Mouse (Mus musculus) CD4-positive, CD25-positive, alpha-beta regulatory T cell, adult 2 months (primary cell): ENCODE data around the gene Tmem198.

Experiments used
- DNase-seq: peaks from one replicate; pipeline ENCODE4 v3.0.0-alpha.2; 2012; ENCODE audit warnings: low read depth, low spot score

Tmem198 gene

DNA sequence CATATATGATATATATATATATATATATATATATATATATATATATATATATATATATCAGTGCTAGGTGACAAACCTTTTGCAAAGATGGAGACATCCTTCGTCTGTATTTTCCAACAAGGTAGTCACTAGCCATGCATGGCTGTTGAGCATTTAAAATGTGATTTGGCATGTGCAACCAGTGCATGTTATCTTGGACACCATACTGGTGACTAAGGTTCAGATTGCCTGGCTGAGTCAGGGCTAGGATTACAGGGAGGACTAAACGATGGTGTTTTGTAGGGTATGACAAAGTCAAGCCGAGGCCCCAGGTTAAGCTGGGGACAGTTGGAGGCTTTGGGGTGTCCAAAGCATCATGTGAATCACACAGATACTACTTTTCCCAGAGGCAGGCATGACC is 23.9 kb upstream of the Tmem198 start:
- no peak for DNase-seq

DNA sequence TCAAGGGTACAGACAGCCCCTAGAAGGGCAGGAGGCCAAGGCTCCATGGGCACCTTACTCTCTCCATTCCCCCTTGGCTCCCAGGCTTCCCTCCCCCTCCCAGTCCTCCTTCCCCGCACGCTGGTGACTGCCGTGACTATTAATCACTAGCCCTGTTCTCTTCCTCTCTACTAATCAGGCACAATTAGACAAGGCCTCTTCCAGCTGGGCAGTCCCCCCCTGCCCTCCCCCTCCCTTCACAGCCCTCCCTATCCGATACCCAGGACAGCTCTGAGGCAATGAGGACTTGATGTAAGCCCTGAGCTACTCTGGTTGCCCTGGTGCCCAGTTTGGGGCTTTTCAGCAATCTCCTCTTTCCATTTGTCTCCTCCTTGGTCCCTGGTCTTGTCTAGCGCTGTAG is 23.4 kb upstream of the Tmem198 start:
- no peak for DNase-seq

DNA sequence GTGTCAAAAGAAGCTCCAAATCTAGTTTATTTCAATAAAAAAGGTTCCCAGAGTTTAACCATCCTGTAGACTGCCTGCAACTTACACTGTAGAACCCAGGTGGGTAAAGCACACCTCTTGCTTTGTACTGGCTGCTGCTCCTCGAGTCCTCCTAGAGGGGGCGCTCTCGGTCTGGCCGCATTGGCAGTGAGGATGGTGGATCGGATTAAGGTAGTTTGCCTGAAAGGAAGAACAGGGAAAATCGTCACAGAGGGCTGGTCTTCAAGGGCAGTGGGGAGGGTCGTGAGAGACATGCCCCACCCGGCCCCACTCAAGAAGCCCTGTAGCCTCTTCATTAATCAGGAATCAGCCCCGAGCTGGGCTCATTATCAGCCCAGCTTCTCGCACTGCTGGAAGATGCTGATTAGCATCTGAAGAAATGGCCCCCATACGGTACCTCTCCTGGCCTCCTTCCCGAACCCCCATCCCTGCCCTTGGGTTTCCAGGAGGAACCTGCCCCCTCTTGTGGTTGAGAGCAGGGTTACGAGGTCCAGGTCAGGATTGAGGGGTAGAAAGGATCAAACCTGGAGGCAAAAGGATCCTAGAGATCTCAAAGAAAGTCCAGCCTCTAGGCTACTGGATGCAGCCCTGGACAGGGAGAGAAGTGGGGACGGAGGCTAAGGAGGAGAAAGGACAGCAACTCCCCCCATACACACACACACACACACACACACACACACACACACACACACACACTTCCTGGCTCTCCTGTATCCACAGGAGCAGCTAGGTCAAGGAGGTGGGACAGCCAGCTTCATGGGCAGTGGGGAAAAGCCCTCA is 22.4 kb upstream of the Tmem198 start:
- peak; percentile 30 for DNase-seq

DNA sequence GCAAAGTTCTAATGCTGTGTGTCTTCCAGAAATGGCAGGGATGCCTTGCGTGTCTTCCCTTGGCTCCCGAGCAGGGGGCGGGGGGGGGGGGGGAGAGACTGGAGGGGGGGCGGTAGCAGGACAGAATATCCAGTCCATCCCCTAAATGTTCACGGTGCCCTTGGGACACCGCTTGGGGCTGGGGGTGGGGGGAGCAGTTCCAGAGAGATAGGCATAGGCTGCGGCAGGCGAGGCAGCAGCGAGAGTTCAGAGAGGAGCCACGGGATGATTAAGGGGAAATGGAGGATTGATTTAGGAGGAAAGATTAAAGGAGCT is 21.7 kb upstream of the Tmem198 start:
- DNase-seq: no peak

DNA sequence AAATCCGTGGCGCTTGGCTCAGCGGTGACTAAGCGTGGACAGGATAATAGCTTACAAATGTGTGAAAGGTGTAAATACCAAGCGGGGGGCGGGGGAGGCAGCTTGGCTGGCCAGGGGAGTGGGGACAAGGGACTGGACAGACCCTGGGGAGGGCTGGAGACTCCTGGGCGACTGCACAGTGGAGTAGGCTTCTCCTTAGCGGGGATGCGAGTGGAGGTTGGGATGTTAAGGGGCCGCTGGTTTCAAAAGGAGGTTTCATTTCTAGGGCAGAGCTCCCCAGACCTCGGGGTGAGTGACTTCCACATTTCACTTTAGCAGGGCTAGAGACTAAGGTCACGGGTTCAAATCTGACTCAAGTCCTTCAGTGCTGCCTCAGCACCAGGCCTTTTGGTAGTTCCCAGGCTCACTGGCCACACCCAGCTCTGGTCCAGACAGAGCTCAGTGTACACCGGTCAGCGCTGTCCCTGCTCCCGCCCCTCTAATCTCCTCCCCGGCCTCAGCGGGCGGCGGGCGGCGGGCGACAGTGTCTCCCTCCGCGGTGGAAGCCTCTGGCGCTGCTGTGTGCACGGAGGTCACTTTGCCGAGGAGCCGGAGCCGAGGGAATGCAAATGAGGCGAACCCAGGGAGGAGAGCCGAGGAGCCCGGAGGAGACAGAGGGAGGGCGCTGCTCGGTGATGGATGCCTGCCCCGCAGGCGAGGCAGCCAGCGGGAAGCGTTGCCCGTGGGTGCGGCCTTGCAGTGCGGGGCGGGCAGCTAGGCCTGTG is 21.1 kb upstream of the Tmem198 start:
- no peak for DNase-seq

DNA sequence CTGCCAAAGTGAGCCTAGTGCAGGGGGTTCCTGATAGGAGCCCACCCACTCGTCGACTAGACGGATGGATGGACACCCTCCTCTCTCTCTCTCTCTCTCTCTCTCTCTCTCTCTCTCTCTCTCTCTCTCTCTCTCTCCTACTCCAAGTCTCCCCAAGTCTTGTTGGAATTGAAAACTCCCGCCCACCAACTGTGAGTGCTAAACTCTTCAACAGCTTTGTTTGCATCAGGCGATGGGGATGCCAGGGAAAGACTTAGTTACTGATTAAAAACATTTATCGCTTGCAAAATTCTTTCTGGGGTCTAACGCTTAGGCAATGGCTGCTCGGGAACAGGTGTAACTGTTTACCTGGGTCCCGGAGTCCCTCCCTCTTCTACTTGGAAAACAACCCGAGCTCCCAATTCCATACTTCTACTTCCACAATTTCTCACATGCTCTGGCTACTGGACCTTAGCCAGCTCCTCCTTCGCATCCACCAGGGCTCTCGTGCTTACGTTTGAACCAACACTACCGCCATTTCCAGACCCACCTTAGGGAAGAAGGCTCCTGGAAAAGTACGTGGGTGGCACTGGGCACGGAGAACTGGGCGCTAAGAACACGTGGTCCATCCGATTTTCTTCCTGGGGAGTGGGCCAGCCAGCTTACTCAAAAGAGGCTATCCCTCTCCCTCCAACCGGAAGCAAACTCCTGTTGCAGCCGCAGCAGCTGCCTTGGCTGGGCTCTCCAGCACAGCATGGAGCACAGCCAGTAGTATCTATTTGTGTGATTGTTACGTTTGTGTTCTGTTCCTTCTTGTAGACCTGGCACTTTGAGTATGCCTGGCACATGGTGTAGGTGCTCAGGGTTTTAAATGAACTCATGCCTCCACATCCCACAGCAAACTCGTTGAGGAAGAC is 20.3 kb upstream of the Tmem198 start:
- no peak for DNase-seq

DNA sequence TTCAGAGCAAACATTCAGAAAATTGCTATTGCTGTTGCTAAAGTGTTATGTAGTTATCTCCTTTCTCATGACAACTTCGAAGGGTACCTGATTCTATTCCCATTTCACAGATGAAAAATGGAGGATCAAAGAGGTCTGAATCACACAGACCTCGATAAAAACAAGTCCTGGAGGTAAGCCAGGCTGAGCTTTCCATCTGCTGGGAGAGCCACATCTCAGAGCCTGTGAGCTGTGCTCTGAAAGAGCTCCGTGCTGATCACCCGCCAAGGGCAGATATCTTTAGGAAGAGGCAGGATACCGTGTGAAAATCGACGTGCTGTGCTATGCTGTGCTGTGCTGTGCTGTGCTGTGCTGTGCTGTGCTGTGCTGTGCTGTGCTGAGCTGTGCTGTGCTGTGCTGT is 19.0 kb upstream of the Tmem198 start:
- DNase-seq: no peak

DNA sequence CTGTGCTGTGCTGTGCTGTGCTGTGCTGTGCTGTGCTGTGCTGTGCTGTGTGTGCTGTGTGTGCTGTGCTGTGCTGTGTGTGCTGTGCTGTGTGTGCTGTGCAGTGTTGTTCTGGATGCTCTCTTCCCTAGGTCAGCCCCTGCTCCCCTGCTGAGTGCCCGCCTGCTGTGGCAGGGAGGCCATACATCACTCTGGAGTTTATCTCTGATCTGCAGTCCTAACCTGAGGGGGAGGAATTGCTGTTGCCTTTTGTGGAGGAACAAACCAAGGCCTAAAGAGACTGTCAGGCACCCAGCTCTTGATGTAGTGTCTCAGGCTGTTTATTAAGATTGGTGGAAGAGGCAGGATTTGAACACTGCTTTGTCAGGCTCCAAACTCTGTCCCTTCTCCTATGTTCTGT is 16.7 kb upstream of the Tmem198 start:
- DNase-seq: no peak

DNA sequence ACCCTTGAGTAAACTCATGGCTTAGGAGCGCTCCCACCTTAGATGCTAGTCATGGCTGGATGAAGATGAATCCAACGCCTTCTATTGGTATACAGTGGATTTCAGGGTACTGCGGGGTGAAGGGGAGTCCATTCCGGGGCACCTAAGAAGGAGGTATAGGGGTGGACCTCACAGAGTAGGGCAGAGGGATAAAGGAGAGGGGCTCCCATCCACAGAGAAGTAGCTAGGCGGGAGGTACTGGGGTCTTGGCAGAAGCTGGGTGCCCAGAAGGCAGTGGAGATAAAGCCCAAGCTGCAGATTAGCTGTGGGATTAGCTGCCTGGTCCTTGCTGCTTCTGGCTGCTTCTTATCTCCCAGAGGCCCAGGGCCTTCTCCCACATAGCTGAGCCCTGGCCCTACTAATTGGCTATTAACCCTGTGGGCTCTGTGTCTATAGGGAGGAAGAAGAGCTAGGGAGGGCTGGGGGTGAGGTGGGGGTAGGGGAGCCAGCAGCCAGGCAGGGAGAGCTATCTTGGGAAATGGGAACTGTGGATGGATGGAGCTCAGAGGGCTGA is 15.6 kb upstream of the Tmem198 start:
- DNase-seq: no peak

DNA sequence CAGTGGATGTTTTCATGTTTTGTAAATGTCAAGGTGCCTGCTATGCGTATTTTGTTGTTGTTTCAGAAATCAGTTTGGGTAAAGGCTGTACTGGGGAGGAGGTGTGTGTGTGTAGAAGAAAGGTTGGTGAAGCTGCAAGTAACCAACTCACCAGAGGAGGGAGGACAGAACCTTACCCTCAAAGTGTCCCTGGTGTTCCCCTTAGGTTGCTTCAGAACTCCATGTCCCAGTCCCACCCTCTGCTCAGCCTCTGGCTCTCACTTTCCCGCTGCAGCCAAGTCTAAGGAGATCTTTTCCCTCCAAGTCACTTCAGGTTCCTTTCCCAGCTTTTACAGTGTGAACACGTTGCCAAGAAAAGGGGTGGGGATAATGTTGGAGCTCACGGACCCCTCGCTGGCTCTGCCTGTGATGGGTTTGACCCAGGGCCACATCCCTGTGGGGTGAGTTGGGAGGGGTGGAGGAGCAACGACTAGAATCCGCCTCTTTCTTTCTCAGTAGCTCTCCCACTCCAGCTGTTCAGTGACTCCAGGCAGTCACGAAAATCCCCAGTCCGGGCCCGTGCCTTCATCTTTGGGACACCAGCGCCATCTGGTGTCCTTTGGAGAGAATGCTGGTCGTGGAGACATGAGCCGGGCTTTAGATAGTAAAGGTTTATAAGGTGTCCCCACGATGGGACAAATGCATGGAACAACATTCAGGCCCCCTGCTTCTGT is 12.0 kb upstream of the Tmem198 start:
- peak; percentile 82 for DNase-seq

DNA sequence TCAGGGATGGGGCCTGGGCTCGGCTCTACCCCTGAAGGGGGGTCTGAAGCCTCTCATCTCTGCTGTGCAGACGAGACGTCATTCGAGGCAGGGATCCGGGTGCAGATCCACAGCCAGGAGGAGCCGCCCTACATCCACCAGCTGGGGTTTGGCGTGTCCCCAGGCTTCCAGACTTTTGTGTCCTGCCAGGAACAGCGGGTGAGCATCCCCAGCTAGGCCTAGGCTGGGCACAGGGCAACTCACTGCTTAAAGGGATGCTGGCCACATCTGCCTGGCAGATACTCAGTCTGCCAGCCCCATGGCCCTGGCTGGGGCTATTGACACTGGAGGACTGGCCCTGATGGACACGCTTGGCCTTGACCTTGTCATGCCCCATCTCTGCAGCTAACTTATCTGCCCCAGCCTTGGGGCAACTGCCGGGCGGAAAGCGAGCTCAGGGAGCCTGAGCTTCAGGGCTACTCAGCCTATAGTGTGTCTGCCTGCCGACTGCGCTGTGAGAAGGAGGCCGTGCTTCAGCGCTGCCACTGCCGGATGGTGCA is 10.0 kb upstream of the Tmem198 start:
- no peak for DNase-seq

DNA sequence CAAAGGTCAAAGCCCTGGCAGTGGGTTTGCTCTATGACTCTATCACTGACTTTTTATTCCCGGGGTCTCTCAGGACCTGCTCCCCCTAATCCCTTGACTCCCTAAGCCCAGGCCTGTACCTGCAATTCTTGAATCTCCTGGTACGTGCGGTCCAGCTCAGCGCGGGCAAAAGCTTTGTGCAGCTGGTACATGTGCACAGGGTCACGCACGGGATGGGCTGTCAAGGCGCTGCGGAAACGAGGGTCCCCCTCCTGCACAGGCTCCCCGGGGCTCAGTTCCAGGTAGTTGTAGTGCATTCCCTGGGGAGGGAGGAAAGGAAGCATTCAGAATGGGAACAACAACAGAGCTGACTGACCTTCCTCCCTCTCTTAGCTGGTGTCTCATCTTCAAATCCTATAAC is 2.9 kb upstream of the Tmem198 start:
- no peak for DNase-seq

DNA sequence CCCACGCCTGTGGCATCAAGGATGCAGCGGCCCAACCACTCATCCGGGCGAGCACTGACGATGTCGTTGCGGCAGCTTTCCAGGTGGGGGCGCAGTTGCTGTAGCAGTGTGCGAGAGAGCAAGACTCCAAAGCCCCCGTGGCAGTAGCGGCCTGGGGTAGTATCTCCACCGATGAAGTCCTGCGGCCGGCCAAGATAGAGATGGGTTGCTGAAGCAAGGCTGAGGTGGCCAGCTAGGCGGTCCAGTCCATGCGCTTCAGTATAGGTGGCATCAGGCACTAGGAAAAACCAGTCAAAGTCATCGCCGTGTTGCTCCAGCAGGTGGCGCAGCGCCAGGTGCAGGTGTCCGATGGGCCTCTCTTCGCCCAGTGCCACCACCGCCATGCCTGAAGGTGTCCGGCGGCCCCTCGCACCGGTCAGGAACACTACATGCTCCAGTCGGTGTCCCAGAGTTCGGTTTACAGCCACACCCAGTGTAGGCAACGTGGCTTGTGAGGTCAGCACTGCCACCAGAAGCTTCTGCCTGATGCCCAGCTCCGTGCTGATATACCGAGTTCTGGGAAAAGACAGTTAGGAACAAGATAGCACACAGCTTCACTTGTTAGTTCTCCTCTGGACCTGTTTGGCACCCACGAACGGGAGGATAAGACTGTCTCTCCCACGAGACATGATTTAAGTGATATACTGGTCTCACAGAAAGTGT is 1.9 kb upstream of the Tmem198 start:
- peak; percentile 88 for DNase-seq

DNA sequence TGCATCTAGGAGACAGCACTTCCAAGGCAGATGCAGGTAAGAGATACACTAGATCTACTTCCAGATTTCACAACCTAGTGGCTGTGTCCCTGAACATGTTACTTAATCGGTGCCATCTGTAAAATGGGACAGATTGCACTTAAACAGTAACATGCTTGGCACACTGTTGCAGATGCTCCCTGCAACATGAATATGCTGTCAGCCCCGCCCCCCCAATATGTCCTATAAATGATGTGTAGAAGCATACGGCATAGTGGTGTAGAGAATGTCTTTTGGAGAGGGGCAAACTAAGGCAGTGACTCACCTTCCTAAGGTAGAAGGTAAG is 1.4 kb upstream of the Tmem198 start:
- DNase-seq: peak; percentile 54

DNA sequence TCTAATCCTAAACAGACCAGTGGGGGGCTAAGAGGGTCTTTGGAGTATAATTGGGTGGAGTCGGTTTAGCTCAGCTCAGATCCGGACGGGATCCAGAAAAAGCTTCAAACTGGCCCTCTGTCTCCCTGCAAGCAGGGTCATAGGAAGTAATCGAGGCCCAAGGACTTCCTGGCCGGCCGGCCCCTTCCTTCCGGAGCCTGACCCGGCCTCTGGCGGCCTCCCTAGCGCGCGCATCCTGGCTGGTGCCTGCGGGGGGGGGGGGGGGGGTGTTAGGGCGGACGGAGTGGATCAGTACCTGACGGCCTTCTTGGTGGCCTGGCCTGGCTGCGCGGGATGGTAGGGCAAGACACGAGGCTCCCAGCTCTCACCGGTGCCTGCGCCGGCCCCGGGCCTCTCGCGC is 835 bp upstream of the Tmem198 start:
- no peak for DNase-seq

DNA sequence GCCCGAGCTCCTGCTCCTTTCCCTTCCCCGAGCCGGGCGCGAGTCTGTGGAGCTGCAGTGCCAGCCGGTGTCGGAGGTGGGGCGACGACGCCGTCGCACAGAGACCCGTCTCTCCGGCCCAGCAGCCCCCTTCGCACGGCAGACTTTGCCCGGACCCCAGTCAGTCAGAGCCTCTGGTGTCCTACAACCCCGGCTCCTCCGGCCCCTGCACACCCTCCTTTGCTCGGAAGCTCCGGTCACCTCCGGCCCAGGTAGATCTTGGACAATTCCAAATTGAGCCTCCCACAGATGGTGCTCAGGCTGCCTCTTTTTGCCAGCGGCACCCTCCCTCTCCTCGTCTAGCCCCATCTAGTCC is 280 bp downstream of the Tmem198 start:
- no peak for DNase-seq

DNA sequence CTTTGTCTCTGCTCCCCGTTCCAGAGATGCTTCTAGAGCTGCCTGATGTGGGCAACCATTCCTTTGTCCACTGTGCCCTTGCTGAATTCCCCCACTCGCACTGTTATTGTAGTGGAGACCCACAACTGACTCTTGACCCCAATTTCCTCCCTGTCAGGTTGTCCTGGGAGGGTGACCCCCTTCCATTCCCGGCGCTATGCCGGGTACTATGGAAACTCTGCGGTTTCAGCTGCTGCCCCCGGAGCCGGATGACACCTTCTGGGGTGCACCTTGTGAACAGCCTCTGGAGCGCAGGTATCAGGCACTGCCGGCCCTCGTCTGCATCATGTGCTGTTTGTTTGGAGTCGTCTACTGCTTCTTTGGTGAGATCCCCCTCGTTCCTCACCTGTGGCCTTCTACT is 704 bp downstream of the Tmem198 start:
- DNase-seq: peak; percentile 13

DNA sequence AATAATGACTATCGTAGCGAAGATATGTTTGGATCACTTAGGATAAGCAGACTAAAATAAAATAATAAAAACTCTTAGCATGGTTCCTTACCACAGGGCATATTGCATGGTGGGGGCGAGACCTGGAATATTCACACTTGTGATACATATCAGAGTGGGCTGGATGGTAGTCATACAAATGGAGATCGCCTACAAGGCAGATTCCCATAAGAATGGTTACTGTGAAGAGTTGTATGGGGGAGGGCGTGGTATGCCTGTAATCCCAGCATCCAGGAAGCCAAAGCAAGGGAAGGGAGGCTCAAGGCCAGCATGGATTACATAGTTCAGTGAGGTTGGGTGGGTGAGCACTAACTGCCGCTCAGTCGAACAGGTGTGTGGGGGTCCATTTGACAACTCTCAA is 1.4 kb downstream of the Tmem198 start:
- DNase-seq: no peak

DNA sequence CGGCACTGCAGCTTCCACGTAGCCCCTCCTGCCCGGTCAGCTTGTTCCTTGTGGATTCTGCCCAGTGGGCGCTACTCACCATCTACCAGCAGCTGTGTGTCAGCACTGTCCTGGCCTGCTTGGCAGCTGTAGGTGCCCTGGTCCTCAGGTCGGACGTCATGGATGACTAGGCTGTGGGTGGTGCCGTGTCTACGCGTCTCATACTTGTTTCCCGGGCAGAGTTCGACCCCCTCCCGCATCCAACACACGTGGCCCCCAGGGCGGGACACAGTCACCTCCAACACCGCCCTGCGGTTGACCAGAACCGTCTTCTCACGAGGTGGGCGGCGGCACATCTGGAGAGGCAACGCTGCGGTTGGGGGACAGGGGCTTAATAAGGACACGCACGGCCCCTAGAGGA is 7.2 kb downstream of the Tmem198 start:
- DNase-seq: peak; percentile 32

DNA sequence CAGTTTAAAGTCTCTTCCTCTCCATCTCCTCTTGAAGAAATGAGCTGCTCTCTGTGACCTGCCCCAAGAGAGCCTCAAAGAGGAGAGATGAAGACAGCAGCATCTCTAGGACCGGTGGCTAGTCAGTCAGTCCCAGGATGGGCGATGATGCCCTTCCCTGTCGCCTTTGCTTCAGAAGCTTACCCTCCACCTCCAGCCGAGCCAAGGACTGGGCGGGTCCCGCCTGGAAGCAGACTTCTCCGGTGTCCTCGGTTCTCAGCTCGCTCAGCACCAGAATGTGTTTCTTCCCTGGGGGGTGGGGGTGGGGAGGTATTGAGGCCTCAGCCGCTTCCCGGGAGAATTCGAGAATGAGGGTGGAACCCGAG is 7.7 kb downstream of the Tmem198 start:
- no peak for DNase-seq
